Mouse (Mus musculus): ENCODE results near the gene H60b.
"Not testable (repeated sequence)": the region's sequence is repeated elsewhere in the genome, so short reads cannot be mapped to it uniquely, and the experiment has no call there.

H60b gene

GRCm38 (mm10) chr10:22165328-22166003 lies 7.1 kb downstream of the H60b start:
- DNase-seq (ENCODE audit: low spot score in 2 of 2): not testable (repeated sequence)

- not testable (repeated sequence) for DNase-seq (ENCODE audit: low spot score in 2 of 2)
These were observed 7.6 kb downstream of the H60b start for GRCm38 (mm10) chr10:22166025-22166424.

- DNase-seq (ENCODE audit: low spot score in 2 of 2): not testable (repeated sequence)
These were observed 8.7 kb downstream of the H60b start for GRCm38 (mm10) chr10:22167061-22167460.

- DNase-seq (ENCODE audit: low spot score in 2 of 2): not testable (repeated sequence)
These were observed 10.7 kb downstream of the H60b start for GRCm38 (mm10) chr10:22169116-22169515.

- not testable (repeated sequence) for DNase-seq (ENCODE audit: low spot score in 2 of 2)
These were observed 14.3 kb downstream of the H60b start for GRCm38 (mm10) chr10:22172431-22173334.

GRCm38 (mm10) chr10:22173335-22174189 lies 15.2 kb downstream of the H60b start:
- DNase-seq (ENCODE audit: low spot score in 2 of 2): not testable (repeated sequence)

- DNase-seq (ENCODE audit: low spot score in 2 of 2): not testable (repeated sequence)
These were observed 15.8 kb downstream of the H60b start for GRCm38 (mm10) chr10:22174190-22174487.

- DNase-seq (ENCODE audit: low spot score in 2 of 2): not testable (repeated sequence)
These were observed 18.1 kb downstream of the H60b start for GRCm38 (mm10) chr10:22176515-22176914.

- not testable (repeated sequence) for DNase-seq (ENCODE audit: low spot score in 2 of 2)
These were observed 32.6 kb downstream of the H60b start for GRCm38 (mm10) chr10:22191035-22191434.

- not testable (repeated sequence) for DNase-seq (ENCODE audit: low spot score in 2 of 2)
These were observed 43.0 kb downstream of the H60b start for GRCm38 (mm10) chr10:22201352-22201751.

- DNase-seq (ENCODE audit: low spot score in 2 of 2): not testable (repeated sequence)
These were observed 44.6 kb downstream of the H60b start for GRCm38 (mm10) chr10:22202784-22203583.

- not testable (repeated sequence) for DNase-seq (ENCODE audit: low spot score in 2 of 2)
These were observed 48.1 kb downstream of the H60b start for GRCm38 (mm10) chr10:22206443-22206842.

- peak; percentile 18 to 59 for DNase-seq (ENCODE audit: low spot score in 2 of 2)
These were observed 53.8 kb downstream of the H60b start for GRCm38 (mm10) chr10:22212012-22212696.

GRCm38 (mm10) chr10:22223474-22224349 lies 65.3 kb downstream of the H60b start:
- DNase-seq (ENCODE audit: low spot score in 2 of 2): not testable (repeated sequence)

- DNase-seq (ENCODE audit: low spot score in 2 of 2): no peak
These were observed 106.7 kb downstream of the H60b start for GRCm38 (mm10) chr10:22265060-22265459.

- DNase-seq (ENCODE audit: low spot score in 2 of 2): not testable (repeated sequence)
These were observed 112.7 kb downstream of the H60b start for GRCm38 (mm10) chr10:22270879-22271786.

GRCm38 (mm10) chr10:22272914-22273683 lies 114.7 kb downstream of the H60b start:
- DNase-seq (ENCODE audit: low spot score in 2 of 2): not testable (repeated sequence)

Measured in spleen, postnatal 10 days (tissue).